Mouse (Mus musculus) kidney, embryonic 16.5 days (tissue): ENCODE data around the gene Tmem156. TPM values are rescaled to one million over a fixed set of nuclear protein-coding genes. Genes with fewer than 3 reads are reported as not detected.

Experiments used
- ATAC-seq: fragments of 200-750 bp; cut with Nextera tagmentation; 2 replicates; pipeline ENCODE4 v1.8.0; 2017; ENCODE audit warnings: moderate TSS enrichment; ENCODE audit not compliant: low FRiP score, low TSS enrichment
- H3K27ac ChIP-seq: fragments of 300-500 bp; sonication (generic); 2 replicates; pipeline ENCODE4 v1.5.1; 2014; ENCODE audit warnings: low read length
- H3K27me3 ChIP-seq: fragments of 300-500 bp; sonication (generic); 2 replicates; pipeline ENCODE4 v1.6.1; 2014; ENCODE audit warnings: low read length, control low read depth, mixed read lengths; ENCODE audit not compliant: insufficient read depth
- H3K36me3 ChIP-seq: fragments of 300-500 bp; sonication (generic); 2 replicates; pipeline ENCODE4 v1.6.1; 2014; ENCODE audit warnings: low read length, control low read depth, mixed read lengths; ENCODE audit not compliant: insufficient read depth
- H3K4me1 ChIP-seq: fragments of 300-500 bp; sonication (generic); 2 replicates; pipeline ENCODE4 v1.6.1; 2014; ENCODE audit warnings: low read length, control low read depth, mixed read lengths; ENCODE audit not compliant: insufficient read depth
- H3K4me2 ChIP-seq: fragments of 300-500 bp; sonication (generic); replicated peaks from 2 replicates; pipeline ENCODE4 v1.6.1; 2014; ENCODE audit warnings: low read depth, low read length
- H3K4me3 ChIP-seq: fragments of 300-500 bp; sonication (generic); 2 replicates; pipeline ENCODE4 v1.5.1; 2014; ENCODE audit warnings: mild to moderate bottlenecking, low read length
- H3K9ac ChIP-seq: fragments of 300-500 bp; sonication (generic); replicated peaks from 2 replicates; pipeline ENCODE4 v1.6.1; 2014; ENCODE audit warnings: low read length
- H3K9me3 ChIP-seq: fragments of 300-500 bp; sonication (generic); 2 replicates; pipeline ENCODE4 v1.6.1; 2016; ENCODE audit warnings: low read length, control low read depth
- WGBS: fragments of 180-500 bp; shearing (Covaris S2); extraction: QIAGEN DNeasy Blood & Tissue Kit; methylation state at CpG from one replicate; pipeline ENCODE4 v1.1.7; 2014; 5-methylcytosine and 5-hydroxymethylcytosine counted together
- polyA plus RNA-seq: library from polyadenylated mRNA; unstranded; fragments of >200 nt; fragmentation: Nextera tagmentation; extraction: Ambion mirVana; gene quantifications from 2 replicates; pipeline ENCODE4 v1.2.1, GENCODE M21; 2015

Gene Tmem156
- polyA plus RNA-seq, 1 experiment from 2014 or later: 0.17 TPM

DNA sequence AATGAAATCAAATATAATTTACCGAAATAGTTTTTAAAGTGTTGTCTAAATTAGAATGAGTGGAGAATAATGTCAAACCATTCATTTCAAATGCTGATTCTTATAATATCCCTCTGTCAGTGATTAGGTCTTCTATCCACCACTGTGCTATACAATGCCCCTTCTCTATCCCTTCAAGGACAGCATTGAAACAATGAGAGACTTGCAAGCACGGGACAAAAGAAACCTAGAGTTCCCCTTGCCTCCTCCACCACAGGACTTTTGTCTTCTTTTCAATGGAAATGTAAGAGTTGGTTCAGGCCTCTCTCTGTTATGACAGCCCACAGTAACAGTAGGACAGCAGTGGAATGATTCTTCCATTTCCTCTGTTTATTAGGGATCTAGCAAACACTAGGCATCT is 28.7 kb downstream of the Tmem156 start:
- H3K9ac ChIP-seq: no peak overlapping the region
- H3K4me2 ChIP-seq: no peak overlapping the region
- H3K27ac ChIP-seq: no peak overlapping the region
- H3K9me3 ChIP-seq: no peaks in the 10 kb centered on the region
- no peak overlapping the region for H3K4me3 ChIP-seq
- H3K27me3 ChIP-seq: no peaks in the 10 kb centered on the region
- no peaks in the 10 kb centered on the region for H3K4me1 ChIP-seq
- ATAC-seq: no peak
- H3K36me3 ChIP-seq: no peaks in the 10 kb centered on the region
- WGBS: 90% methylated on average over 2 of the region's 2 CpGs

DNA sequence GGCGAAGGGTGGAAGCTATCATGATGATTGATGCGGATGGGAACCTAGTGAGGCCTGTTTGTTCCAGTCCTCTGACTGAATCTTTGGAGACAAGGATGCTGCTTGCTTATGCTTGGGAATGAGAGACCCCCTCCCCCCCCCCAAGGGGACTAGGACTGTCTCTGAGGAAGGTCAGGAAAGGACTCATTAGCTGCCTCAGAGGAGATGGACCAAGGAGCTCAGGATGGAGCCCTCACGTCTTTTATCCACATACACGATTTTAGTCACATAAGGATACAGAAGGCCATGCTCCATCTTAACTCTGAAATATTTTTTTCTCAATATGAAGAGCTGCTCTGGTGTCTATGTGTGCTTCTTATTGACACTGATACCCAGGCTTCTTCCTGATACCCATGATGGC is 29.7 kb downstream of the Tmem156 start:
- H3K4me2 ChIP-seq: no peak overlapping the region
- H3K4me1 ChIP-seq: no peaks in the 10 kb centered on the region
- no peak overlapping the region for H3K4me3 ChIP-seq
- no peaks in the 10 kb centered on the region for H3K36me3 ChIP-seq
- H3K9me3 ChIP-seq: no peaks in the 10 kb centered on the region
- ATAC-seq: no peak
- H3K27me3 ChIP-seq: no peaks in the 10 kb centered on the region
- H3K9ac ChIP-seq: no peak overlapping the region
- H3K27ac ChIP-seq: no peak overlapping the region
- WGBS: 83% methylated on average over 4 of the region's 4 CpGs

DNA sequence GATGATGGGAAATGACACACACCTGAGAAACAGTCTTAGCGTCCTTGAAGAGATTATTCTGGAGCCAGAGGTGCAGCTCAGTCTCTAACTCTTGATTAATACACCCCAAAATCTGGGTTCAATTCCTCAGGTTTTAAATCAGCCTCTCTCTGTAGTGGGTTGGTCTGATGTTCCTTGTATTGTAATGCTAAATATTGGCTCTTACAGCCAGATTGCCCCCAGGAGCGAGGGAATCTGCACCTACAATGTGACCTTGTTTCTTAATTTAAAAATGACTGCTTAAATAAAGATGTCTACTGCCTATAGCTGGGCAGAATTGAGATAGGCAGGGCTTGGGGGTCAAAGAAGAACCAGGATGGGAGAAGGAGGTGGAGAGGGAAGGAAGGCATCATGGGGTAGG is 32.1 kb downstream of the Tmem156 start:
- no peak for ATAC-seq
- H3K27me3 ChIP-seq: no peaks in the 10 kb centered on the region

DNA sequence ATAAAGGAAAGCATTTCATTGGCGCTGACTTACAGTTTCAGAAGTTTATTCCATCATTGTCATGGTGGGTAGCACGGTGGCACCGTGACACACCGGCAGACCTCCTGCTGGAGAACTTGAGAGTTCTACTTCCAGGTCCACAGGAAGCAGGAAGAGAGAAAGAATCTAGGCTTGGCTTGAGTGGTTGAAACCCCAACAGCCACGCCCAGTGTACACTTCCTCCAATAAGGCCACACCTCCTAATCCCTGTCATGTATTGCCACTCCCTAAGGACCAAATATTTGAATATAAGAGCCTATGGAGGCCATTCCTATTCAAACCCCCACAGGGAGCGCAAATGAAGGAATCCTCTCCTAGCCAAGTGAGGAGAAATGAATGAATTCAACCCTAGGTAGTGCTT is 34.3 kb downstream of the Tmem156 start:
- H3K4me3 ChIP-seq: no peak overlapping the region
- no peak for ATAC-seq
- no peaks in the 10 kb centered on the region for H3K36me3 ChIP-seq
- no peak overlapping the region for H3K9ac ChIP-seq
- no peaks in the 10 kb centered on the region for H3K4me1 ChIP-seq
- no peak overlapping the region for H3K4me2 ChIP-seq
- H3K9me3 ChIP-seq: no peaks in the 10 kb centered on the region
- WGBS: 97% methylated on average over 6 of the region's 6 CpGs
- no peak overlapping the region for H3K27ac ChIP-seq
- H3K27me3 ChIP-seq: no peaks in the 10 kb centered on the region

More for the DNA sequence above, 32.1 kb downstream of the Tmem156 start:
- Histone ChIP-seq H3K9ac (no peak overlapping the region), H3K4me2 (no peak overlapping the region), H3K27ac (no peak overlapping the region), H3K36me3 (no peaks in the 10 kb centered on the region), H3K9me3 (no peaks in the 10 kb centered on the region), H3K4me3 (no peak overlapping the region), H3K4me1 (no peaks in the 10 kb centered on the region)
- 75% methylated on average over 2 of the region's 2 CpGs for WGBS

DNA sequence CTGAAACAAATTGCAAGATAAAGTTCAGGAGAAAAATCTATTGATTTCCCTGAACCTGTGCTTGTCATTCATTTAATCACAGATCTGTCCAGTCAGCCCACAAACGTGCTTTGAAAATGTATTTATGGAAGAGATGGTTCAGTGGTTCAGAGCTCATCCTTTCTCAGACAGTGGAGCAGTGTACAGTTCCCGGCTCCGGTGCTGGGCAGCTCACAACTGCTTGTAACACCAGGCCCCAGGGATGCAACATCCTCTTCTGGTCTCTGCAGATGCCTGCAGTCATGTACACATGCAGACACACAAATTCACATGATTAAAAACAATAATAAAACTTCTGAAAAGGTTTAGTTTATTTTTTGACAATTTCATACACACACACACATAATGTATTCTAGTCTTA is 40.4 kb downstream of the Tmem156 start:
- H3K4me2 ChIP-seq: no peak overlapping the region
- peaks cover 13% of the 10 kb centered on the region for H3K4me1 ChIP-seq
- H3K27ac ChIP-seq: no peak overlapping the region
- no peak overlapping the region for H3K4me3 ChIP-seq
- H3K9me3 ChIP-seq: no peaks in the 10 kb centered on the region
- no peak for ATAC-seq
- H3K9ac ChIP-seq: no peak overlapping the region
- no peaks in the 10 kb centered on the region for H3K27me3 ChIP-seq
- 60% methylated on average over 3 of the region's 3 CpGs for WGBS
- H3K36me3 ChIP-seq: no peaks in the 10 kb centered on the region

DNA sequence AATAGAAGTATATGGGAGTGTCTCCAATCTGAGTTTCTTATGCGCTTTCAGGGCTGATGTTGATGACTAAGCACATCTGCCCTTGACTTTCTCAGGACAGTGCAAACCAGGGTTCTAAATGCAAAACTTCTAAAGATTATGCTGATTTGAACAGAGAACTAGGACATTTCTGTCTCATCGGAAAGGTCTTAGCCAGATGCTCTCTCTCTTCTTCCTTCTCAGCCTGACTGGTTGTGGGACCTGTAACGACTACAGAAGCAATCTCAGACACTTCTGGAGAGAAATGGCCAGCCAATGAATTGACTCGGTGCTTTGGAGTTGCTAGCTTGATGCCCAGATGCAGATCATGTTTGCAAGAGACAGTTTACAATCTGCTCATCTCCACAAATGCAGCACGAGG is 42.1 kb downstream of the Tmem156 start:
- no peak overlapping the region for H3K4me3 ChIP-seq
- no peak overlapping the region for H3K27ac ChIP-seq
- no peaks in the 10 kb centered on the region for H3K36me3 ChIP-seq
- ATAC-seq: no peak
- H3K4me1 ChIP-seq: peaks cover 13% of the 10 kb centered on the region
- no peak overlapping the region for H3K4me2 ChIP-seq
- H3K27me3 ChIP-seq: no peaks in the 10 kb centered on the region
- H3K9ac ChIP-seq: no peak overlapping the region
- WGBS: 81% methylated on average over 5 of the region's 5 CpGs
- no peaks in the 10 kb centered on the region for H3K9me3 ChIP-seq

DNA sequence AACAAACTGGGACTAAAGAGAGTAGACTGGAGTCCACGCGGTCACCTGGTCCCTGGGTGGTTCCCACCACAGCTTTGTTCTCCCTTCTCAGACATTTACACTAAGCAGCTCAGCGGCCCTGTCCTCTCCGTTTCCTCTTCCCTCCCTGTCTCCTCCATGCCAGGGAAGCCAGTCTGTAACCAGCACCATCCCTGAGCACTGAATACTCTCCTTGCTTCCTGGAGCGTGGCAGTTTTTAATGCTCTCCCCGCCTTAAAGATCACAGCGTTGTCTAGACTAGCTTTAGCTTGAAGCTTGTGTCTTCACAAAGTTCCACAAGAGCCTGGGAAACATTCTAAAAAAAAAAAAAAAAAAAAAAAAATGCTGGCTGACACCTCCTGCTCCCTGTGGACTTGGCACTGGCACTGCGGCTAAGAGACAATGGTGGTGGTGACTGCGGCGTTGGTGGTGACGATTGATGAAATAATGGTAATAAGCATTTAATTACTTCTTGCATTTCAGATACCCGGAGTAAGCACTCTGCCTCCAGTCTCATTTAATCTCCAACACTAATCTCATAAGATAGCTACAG is 44.6 kb downstream of the Tmem156 start:
- H3K4me2 ChIP-seq: 0 out of 2 replicates have a peak overlapping the region, but pooled peaks have one; percentile 10
- ATAC-seq: peak; percentile 72
- WGBS: 47% methylated on average over 12 of the region's 12 CpGs

DNA sequence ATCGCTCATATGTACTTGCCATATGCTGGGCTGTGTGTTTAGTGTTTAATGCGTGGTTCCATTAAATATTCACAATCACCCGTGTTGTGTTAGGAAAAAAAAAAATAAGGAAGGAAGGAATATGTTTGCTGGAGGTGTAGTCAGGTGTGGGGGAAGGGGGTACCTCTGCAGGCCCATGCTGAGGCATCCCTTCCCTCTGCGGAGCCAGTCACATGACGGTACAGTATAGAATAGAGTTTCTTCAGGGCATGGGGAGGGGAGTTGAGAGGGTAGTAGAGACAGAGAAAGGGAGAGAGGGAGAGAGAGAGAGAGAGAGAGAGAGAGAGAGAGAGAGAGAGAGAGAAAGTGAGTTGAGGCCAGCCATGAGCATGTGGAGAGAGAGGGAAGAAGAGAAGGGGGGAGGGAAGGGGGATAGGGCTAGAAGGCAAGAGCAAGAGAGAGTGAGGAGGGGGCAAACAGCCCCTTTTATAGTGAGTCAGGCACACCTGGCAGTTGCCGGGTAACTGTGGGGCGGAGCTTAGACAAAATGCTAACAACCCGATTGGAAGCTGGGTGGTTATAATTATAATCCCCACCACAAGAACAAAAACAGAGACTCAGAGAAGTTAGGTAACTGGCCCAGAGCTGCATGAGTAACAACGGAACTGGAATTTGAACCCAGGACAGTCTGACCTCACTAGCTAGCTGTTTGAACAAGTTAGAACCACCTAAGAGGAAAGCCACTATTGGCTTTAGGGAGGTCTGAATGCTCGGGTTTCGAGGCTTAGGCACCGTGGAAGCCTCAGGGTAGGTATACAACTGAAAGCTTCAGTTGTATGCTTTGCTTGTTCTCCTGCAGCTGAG is 45.3 kb downstream of the Tmem156 start:
- 57% methylated on average over 12 of the region's 12 CpGs for WGBS
- Histone ChIP-seq H3K9ac (0 out of 2 replicates have a peak overlapping the region, but pooled peaks have one; percentile 16), H3K27ac (peak overlapping the region; percentile 38; the same call in 1 of the 2 replicates), H3K4me1 (peaks cover 6% of the 10 kb centered on the region; the same call in 1 of the 2 replicates), H3K9me3 (no peaks in the 10 kb centered on the region), H3K27me3 (no peaks in the 10 kb centered on the region), H3K4me2 (0 out of 2 replicates have a peak overlapping the region, but pooled peaks have one; percentile 10), H3K4me3 (no peak overlapping the region), H3K36me3 (no peaks in the 10 kb centered on the region)
- peak; percentile 75 for ATAC-seq

More for the DNA sequence above, 44.6 kb downstream of the Tmem156 start:
- peak overlapping the region; percentile 38; the same call in 1 of the 2 replicates for H3K27ac ChIP-seq
- 0 out of 2 replicates have a peak overlapping the region, but pooled peaks have one; percentile 16 for H3K9ac ChIP-seq
- H3K27me3 ChIP-seq: no peaks in the 10 kb centered on the region
- no peak overlapping the region for H3K4me3 ChIP-seq
- peaks cover 11% of the 10 kb centered on the region for H3K4me1 ChIP-seq
- no peaks in the 10 kb centered on the region for H3K9me3 ChIP-seq
- H3K36me3 ChIP-seq: no peaks in the 10 kb centered on the region

DNA sequence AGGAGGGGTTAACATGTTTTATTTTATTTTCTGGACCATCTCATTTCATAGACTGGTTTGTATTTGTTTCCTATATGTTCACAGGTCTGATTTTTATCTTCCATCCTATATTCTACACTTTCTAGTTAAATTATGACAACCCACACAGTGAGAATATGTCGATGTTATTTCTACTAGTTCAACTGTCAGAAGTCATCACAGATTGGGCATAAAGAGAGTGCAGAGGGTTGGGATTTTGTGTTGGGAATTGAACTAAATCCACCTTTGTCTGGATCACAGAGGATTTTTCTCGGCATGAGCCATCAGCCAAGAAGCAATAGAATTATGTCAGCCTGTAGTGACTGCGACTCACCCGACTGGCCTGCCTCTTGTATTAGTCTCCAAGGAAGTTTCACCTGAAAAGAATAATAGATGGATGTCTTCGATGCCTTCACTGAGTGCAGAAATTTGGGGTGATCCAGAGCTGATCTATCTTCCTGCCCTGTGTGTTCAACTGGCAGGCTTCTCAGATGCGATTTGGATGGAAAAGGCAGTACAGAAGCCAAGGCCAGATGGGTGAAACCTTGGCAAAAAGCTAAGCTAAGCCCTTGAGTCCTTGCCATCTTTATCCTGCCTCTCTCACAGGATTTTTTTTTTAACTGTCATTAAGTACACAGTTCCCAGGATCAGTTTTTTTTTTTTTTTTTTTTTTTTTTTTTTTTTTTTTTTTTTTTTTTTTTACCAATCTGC is 46.1 kb downstream of the Tmem156 start:
- Histone ChIP-seq H3K9ac (no peak overlapping the region), H3K4me3 (no peak overlapping the region), H3K4me1 (peaks cover 6% of the 10 kb centered on the region; the same call in 1 of the 2 replicates), H3K36me3 (no peaks in the 10 kb centered on the region), H3K27ac (no peak overlapping the region), H3K4me2 (no peak overlapping the region), H3K27me3 (no peaks in the 10 kb centered on the region), H3K9me3 (no peaks in the 10 kb centered on the region)
- ATAC-seq: no peak
- 89% methylated on average over 6 of the region's 6 CpGs for WGBS
